Mouse (Mus musculus) adipose tissue, adult 10 weeks (tissue): ENCODE results near the gene Fam219b. TPM values are rescaled to one million over a fixed set of nuclear protein-coding genes. Genes with fewer than 3 reads are reported as not detected.

ENCODE experiments used
- polyA plus RNA-seq: library from polyadenylated mRNA; stranded (reverse); fragments of 350-450 nt; fragmentation: Illumina TruSeq; extraction: RNeasy Lipid Tissue Mini Kit (QIAGEN cat#74804); gene quantifications from one replicate; pipeline ENCODE4 v1.2.3, GENCODE M21; 2014; ENCODE audit warnings: low read depth, low replicate concordance

Fam219b gene
- polyA plus RNA-seq = 15.9 TPM

GRCm38 (mm10) chr9:57537044-57537727 lies at the start of gene Fam219b:
Gene Fam219b (plus strand): TSS chr9:57537528.

GRCm38 (mm10) chr9:57503622-57504380 lies 33.5 kb upstream of the Fam219b start, which contains the start of gene Rpp25:
Gene Rpp25 (plus strand): TSS chr9:57504026.

DNA sequence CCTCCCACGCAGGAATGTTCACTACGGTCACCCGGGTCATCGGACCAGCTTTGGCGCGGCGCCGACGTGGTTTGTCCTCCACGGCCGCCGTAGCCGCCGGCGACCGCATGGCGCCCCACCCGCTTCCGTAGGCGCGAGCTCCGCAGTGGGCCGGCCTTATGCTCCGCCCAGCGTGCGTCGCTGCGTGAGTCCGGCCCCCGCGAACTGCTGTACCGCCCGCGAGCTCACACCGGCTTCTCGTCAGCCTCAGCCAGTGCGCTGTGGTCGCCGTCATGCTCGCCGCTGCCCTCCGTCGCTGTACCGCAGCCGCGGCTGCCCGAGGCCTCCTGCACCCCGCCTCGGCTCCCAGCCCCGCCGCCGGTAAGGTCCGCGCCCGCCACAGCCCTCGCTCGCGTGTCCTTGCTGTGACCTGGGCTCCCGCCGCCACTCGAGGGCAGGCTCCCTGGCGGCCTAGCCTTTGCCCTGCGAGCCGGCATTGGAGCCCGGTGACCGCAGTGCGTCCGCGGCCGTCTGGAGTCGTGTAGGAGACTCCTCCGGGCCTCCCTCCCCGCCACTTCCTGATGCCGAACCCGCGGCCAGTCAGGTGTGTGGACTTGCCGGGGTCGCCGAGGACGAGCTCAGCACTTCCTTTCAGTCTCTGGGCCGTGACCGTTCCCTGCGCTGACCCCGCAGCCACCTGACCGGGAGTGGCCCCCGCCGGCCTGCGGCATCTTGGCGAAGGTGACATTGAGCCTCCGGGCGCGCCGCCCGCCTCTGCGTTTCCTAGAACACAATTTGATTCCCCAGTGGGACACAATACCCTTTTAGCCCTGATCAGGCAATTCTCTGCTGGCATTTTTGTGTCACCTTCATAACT lies 16.0 kb upstream of the Fam219b start, which contains the start of gene Cox5a:
Gene Cox5a, plus strand, starts transcription at position 219 of the 856 bp plus-strand sequence.

DNA sequence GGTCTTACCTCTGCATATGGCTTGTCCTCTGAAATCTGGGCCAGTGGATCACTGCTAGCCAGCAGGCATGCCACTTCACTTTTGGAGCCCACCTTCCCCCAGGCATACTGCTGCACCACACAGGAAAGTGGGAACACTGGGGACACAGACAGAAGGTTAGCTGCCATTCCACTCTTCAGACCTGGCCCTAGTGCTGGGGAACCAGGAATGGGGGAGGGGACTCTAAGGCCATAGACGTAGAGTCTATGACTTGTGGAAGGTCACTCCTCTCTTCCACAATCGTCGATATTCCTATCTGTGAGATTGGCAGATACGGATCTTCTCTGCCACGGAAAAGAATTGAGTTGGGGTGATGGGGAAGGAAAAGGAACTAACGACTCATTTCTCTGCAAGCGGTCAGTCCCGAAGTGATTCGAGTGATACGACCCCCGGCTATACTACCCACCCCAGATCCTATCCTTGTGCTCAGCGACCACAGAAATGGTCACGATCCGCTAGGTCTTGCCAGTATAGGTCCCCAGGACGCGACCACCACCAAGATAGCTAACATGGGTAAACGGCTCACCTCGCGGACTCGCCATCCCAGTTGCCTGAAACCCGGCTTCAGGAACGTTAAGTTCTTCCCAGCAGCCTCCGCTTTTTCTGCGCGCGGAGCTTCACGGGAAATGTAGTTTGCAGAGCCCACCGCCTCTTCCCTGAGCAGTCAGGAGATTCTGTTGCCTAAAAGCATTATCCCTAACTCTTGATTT lies 15.0 kb downstream of the Fam219b start, which contains the start of gene Mpi:
Gene Mpi, minus strand, starts transcription at position 625 of the 749 bp plus-strand sequence.

DNA sequence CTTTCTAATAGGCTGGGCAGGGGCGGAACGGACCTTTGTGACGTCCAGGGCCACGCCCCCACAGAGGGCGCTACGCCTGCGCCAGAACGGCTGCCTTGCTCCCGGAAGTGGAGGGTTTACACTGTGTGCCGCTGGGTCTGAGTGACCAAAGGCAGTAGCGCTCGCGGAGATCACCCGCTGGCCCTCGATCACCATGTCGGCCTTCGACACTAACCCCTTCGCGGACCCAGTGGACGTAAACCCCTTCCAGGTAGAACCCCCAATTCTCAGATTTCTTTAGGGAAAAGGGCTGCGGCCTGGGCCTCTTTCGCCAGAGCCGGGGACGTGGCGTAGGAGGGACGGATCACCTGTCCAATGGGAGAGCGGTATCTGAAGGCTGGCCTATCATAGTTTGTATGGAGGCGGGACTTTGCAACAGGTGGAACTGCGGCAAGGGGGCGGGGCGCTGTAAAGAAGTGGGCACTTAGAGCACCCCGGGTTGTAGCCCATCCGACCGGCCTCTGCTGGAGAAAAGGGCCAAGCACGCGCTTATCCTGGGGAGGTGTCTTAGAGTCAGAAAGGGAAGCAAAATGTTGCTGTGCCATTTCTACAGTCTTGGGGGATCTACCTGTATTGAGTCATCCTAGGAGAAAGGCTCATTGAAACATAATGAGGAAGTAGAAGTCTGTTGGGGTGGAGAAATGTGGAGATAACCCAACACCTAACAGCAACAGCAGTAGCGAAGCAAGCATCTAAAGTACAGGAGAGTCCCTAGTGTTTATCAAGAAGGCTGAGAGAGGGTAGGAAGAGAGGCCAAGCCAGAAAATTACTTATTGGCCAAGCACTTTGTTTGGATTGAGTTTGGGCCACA lies 23.8 kb downstream of the Fam219b start, which contains the start of gene Scamp2:
Gene Scamp2, plus strand, starts transcription at position 83 of the 850 bp plus-strand sequence.

DNA sequence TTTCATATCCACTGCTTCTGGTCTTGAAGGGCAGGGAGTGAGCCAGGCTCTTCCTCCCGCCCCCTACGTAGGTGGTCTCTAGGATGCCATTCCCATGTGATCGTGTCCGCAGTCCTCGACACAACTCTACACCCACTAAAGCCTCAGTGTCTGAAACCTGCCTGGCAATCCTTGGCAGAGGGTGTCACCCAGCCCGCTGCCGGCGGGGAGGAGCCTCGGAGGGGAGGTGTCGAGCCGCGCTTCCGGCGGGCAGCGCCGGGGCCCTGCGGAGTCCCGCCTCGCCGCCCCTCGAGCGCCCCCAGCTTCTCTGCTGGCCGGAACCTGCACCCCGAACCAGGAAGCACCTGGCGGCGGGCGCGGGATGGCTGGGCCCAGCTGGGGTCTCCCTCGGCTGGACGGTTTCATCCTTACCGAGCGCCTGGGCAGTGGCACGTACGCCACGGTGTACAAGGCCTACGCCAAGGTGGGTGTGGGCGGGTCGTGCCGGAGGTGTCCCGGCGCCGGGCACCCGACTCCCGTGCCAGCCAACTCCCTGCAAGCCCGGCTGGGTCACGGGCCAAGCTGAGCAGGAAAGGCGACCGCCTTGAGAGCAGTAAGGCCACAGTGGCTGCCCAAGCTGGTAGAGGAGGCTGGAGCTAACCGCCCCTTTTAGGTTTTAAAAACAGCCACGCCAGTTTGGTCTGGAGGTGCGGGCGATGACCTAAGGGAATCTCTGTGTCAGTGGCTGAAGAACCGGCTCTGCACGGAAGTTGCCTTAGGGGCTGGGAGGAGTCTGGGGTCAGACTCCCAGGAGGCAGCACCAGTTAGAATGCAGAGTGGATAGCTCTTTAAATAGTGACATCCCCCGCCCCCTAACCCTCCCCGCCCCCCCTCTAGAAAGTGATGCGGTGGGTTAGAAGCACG lies 52.1 kb downstream of the Fam219b start, which contains the start of gene Ulk3:
Gene Ulk3, plus strand, starts transcription at position 229 of the 903 bp plus-strand sequence.

Other genes starting within 250 kb of the Fam219b start
- 44.1 TPM for gene Ppcdc, start 97.4 kb upstream of the Fam219b start, polyA plus RNA-seq
- gene Scamp5, start 69.5 kb upstream of the Fam219b start, polyA plus RNA-seq = 30.8 TPM
- gene Rpp25, start 33.5 kb upstream of the Fam219b start, polyA plus RNA-seq = 1.0 TPM
- gene Cox5a, start 16.3 kb upstream of the Fam219b start, polyA plus RNA-seq = 235 TPM
- 43.3 TPM for gene Mpi, start 15.2 kb downstream of the Fam219b start, polyA plus RNA-seq
- 70.5 TPM for gene Scamp2, start 23.4 kb downstream of the Fam219b start, polyA plus RNA-seq
- gene Ulk3, start 51.9 kb downstream of the Fam219b start, polyA plus RNA-seq = 35.0 TPM
- gene Cplx3, start 68.8 kb downstream of the Fam219b start, polyA plus RNA-seq = not detected
- gene Lman1l, start 83.2 kb downstream of the Fam219b start, polyA plus RNA-seq = not detected
- gene Csk, start 116.1 kb downstream of the Fam219b start, polyA plus RNA-seq = 57.5 TPM
- not detected for gene Cyp1a2, start 146.2 kb downstream of the Fam219b start, polyA plus RNA-seq
- gene Cyp1a1, start 150.4 kb downstream of the Fam219b start, polyA plus RNA-seq = 1.9 TPM
- 11.7 TPM for gene Edc3, start 171.0 kb downstream of the Fam219b start, polyA plus RNA-seq
- 57.8 TPM for gene Clk3, start 228.3 kb downstream of the Fam219b start, polyA plus RNA-seq